Mouse (Mus musculus) Muller cell, postnatal 12 days (primary cell): ENCODE measurements around the gene Tgm5.
"Not testable (repeated sequence)": the region's sequence is repeated elsewhere in the genome, so short reads cannot be mapped to it uniquely, and the experiment has no call there.

Experiments
- DNase-seq: peaks from one replicate; pipeline ENCODE4 v3.0.0-alpha.2; 2015; ENCODE audit errors: inconsistent ontology term

Tgm5 gene

GRCm38 (mm10) chr2:121085480-121086185 is at the start of gene Tgm5:
TSS of gene Tgm5 (minus strand) at chr2:121085841.
- DNase-seq, result no peak

GRCm38 (mm10) chr2:121132822-121133221 is 47.2 kb upstream of the Tgm5 start:
- no peak for DNase-seq

DNA sequence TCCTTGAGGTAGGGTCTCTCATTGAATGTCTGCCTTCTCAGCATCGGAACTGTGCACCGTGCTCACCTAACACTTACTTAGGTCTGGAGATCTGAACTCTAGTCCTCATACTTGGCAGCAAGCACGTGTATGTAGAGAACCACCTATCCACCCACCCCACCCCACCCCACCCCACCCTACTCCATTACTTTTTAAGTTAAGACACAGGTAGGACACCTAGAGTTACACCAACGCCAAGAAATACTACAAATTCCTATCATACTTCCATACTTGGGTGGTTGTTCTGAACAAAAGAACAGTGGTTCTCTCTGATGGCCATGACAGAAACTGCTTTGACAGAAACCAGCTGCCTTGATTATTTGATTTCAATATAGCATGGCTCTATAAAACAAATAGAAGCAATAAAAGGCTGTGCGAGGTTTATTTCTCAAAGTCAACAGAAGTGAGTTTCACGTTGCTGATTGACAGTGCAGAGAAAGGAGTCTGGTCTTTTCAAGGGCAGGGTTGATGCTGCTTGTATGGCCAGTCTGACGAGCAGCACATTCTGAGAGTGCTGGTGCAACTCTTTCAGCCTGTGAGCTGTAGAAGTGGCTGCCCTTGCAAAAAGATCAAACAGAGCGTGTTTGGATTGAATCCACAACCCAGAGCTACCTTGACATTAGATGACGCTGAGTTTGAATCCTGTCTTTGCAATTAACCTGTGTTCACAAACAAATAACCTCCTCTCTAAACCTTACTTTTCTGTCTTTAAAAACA is 43.4 kb upstream of the Tgm5 start:
- peak; percentile 6 for DNase-seq

DNA sequence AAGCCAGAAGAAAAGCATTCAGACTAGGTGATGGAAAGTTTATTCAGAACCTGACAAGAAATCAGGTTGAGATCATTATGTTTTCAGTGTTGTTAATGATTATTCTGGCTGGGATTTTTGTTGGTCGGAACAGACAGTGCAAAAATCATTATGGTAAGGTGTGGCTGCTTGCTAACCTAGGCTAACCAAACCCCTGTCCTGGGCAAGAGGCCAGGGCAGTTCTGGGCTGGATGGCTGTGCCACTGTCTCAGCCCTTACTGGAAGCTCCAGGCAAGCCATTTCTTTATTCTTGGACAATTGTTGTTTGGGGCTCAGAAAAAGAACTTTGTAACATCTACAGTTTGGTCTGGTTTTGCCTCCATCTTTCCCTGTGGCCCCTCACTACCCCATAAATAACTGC is 41.9 kb upstream of the Tgm5 start:
- no peak for DNase-seq

DNA sequence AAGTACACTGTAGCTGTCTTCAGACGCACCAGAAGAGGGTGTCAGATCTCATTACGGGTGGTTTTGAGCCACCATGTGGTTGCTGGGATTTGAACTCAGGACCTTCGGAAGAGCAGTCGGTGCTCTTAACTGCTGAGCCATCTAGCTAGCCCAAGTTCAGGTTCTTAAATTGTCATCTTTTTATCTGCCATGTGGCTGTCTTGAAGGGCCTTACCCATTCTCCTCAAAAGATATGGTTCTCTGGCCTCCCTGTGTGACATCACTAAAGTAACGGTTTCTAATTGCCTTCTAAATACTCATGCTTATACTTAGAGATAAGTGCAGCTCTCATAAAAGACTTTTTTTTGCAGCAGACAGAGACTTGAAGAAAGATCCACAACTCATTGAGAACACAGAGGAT is 40.7 kb upstream of the Tgm5 start:
- DNase-seq, result not testable (repeated sequence)

DNA sequence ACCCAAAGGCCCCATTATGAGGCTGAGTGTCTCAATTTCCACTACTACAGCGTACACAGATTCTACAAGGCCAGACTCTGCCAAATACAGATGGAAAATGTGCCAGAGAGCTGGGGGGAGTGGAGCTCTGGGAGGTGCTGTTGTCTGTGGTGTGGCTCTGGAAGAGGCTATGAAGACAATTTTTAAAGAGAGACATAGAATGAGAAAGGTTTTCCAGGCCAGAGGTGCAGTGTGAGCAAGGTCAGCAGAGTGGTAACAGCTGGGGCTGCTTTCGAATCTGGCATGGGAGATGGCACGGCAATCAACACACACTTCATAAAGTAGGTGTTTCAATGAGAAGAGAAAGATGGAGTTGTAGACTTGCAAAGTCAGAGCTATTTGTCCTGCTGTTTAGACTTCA is 33.6 kb upstream of the Tgm5 start:
- no peak for DNase-seq

DNA sequence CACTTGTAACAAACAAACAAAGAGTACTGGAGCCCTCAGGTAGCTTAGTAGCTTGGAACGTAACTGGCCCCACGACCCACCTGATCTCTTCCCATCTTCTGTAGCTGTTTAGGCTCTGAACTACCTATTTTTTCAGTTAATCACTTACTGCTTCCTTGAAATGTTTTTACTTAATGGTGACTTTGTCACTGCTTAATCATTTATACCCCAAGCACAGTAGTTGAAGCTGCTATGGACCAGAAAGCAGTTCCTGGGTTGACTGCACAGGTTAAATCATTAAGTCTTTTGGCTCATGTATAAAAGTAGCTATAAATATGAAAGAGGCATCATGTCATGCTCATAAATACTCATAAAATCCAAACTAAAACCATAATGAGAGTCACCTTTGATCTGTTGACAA is 29.8 kb upstream of the Tgm5 start:
- DNase-seq, result no peak

DNA sequence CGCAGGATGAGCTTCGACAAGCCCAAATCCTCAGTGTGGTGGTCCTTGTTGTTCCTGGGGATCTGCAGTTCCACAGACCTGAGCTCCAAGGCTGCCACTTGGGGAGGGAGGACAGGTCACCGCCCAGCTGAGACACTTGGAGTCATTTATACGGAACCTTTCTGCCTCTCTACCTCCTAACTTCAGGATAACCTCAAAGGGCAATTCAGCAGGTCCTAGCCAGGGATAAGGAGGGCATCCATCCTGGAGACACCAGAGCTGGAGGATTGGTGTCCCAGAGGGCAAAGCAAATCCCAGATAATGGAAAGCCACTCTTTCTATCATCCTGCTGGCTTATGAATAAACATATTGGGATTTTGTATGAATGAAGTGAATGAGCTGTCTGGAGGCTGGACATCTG is 24.1 kb upstream of the Tgm5 start, which contains the start of gene Tgm7:
Tgm7 (minus strand) TSS at position 101 of the 400 bp plus-strand sequence.
- no peak for DNase-seq

GRCm38 (mm10) chr2:121105940-121106339 is 20.3 kb upstream of the Tgm5 start:
- DNase-seq, result no peak

DNA sequence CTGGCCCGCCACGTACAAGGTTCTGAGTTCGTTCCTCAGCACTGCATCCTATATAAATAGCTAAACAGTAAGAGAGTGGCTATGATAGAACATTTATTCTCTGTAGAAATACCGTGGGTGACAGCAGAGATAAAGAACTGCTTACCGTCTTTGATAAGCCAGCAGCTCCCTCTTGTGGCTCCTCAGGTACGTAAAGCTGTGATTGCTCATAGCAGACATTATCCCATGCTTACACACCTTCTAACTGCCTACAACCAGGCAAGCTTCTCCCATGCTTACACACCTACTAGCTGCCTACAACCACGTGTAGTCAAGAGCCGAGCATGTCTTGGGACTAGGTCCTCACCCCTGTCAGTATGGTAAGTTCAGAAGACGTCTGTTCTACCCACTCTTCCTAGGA is 16.4 kb upstream of the Tgm5 start:
- DNase-seq, result peak; percentile 50

DNA sequence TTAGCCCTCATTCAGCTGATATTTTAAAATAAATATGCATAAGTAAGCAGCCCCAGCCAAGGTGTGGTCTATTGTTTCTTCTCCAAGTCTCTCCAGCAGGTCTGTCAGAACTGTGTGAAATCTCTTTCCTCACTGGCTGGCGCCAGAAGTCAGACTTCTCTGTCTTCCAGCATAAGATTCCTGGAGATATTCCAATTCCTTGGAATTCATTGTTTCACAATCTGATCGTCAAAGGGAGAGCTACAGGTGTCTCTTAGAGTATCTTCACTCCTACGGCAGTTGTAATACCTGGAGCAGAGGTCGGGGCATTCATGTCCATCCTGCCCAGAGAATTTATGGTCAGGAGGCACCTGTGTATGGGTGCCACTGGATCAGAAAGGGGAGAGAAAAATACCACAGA is 4.1 kb upstream of the Tgm5 start:
- DNase-seq, result no peak

DNA sequence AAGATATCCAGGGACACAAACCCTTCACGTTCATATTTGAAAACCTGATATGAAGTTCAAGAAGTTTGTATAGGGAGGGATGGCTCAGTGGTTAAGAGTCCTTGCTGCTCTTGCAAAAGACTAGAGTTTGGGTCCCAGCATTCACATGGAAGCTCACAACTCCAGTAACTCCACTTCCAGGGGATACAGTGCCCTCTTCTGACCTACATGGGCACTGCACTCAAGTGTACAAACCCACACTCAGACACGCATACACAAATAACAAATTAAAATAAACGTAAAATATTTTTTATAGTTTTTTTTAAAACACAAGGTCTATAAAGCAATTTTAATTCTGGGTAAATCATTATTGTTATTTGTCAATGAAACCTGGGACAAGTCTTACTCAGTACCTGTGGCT is 2.9 kb upstream of the Tgm5 start:
- DNase-seq, result no peak

DNA sequence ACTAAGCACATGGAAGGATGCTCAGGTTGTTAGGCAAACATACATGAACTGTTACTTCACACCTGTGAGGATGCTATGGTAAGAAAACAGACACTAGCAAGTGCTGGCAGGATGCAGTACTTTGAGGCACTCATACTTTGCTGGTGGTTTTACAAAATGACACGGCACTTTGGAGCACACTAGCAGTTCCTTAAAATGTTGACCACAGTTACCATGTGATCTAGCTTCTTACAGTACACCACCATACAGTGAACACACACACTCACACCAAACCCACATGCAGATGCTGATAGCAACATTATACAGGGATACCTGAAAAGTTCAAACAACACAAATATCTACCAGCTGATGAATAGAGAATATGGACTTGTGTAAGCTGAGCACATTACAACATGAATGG is 3.0 kb downstream of the Tgm5 start:
- no peak for DNase-seq

DNA sequence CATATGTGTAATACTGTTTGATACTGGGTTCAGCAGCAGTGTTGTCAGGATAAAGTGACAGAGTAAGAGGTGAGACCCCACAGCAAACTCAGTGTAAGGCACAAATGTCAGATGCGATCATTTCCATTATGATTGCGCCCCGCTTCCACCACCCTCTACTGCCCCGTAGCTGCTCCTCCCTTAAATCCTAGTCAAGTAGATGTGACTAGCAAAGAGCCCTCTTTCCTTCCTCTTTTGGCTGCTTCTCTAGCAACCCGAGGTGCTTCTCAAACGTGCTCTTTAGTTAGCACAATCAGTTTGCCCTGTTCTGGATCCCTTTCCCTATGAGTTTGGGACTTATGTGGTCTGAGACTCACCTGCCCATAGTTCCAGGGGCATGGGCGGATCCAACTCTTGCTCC is 10.9 kb downstream of the Tgm5 start:
- no peak for DNase-seq

DNA sequence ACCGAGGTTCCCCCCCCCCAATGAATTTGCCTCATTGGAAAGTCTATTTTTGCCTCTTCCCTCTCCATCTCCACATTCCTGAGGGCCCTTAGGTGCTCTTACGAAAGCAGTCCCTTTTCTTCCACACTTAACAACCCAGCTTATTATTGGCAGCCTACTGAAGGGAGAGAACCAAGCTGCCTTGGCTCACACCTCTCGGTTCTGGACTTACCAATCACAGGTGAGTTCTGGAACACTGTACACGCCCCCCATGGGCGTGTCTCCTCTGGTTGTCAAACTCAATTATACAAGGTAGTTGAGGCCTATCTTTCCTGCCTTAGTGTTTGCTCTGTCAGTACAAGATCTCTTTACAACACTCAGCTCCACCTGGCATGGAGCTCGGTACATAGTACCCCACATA is 13.8 kb downstream of the Tgm5 start:
- no peak for DNase-seq

GRCm38 (mm10) chr2:121069506-121069905 is 16.1 kb downstream of the Tgm5 start:
- no peak for DNase-seq

DNA sequence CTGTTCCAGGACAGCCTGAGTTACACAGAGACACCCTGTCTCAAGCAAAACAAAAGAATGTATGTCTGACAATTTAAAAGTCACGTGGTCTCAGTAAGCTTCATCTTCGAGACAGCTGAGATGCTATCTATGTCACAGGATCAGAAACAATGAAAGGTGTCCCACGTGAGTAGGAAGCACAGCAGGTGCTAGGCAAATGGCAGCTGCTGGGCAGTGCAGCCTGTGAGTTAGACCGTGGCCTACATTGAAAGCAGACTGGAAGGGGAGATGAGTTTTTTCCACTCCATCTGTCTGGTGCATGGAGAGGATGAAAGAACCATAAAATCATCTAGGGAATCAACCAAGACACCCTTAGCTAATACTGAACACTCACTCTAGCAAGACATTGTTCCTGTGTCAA is 18.5 kb downstream of the Tgm5 start:
- no peak for DNase-seq

GRCm38 (mm10) chr2:121061315-121061714 is 24.3 kb downstream of the Tgm5 start:
- no peak for DNase-seq

DNA sequence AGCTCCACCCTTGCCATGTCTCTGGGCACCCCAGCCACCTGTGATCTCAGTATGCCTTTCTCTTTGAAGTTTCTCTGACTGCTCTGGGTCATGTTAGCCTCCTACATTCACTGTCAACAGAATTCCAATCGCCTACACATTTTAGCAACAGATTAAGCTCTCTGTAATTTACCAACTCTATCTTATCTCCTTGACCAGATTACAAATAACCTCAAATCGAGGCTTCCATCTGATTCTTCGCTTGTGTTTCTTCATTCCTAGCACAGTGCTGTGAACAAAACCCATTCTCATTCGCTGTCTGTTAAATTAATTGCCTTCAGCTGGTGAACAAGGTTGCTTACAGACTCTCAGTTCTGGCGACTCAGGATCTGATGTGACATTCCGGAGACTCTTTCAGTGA is 27.6 kb downstream of the Tgm5 start:
- no peak for DNase-seq

DNA sequence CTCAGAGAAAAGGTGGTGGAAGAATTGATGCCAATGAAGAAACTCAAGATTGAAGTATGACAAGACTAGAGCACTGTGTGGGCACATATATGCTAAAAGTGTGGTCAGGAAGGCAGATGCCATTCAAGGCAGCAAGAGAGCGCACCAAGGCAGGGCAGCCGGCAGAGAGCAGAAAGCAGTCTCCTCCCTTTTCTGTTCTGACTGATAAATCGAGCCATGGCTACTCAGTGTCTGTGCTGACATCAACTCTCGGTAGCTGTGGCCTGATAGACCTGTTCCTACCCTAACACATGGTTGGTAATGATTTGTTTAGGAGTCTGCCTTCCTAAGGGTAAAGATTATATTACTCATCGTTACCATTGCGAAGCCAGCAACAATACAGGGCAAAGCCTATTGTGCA is 29.7 kb downstream of the Tgm5 start:
- DNase-seq, result no peak

DNA sequence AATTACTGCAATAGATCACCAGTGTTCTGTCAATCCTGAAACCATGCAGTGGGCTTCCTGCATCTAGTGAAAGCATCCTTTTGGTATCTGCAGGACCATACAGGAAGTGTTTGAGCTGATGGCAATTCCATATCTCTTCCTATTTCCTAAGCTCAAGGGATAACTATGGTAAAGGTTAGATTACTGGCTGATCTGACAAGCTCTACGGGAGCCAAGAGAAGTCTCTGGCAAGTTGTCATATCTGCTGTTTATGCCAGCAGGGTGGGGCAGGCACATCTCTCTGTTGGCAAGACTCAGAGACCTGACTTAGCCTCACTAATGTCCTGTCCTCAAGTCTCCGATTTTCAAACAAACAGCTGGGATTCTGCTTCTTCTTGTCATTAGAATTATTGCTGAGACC is 31.6 kb downstream of the Tgm5 start:
- DNase-seq, result no peak

DNA sequence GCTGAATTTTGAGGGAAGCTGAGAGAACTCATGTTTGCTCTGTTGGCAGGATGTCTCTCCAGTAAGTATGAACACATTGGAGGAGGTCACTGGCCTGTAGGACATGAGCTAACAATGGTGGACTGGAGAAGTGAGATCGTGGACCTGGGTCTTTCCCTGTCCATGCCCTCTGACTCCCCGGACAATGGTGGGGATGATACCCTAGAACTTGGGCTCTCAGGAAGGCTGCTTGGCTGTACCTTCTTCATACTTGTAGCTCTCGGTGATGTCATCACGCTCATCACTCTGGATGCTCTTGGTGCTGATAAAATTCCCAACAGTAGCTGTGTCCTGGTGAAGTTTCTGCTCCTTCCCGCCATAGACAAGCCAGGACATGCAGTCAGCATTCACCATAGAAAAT is 33.5 kb downstream of the Tgm5 start:
- no peak for DNase-seq

GRCm38 (mm10) chr2:121045653-121046052 is 40.0 kb downstream of the Tgm5 start:
- DNase-seq, result no peak
